Mouse (Mus musculus): ENCODE results near the gene Rpgrip1l. TPM values are rescaled to one million over a fixed set of nuclear protein-coding genes. Genes with fewer than 3 reads are reported as not detected.
A peak's percentile ranks its signal among the peaks of the same experiment; 100 is the strongest.

Rpgrip1l gene
- polyA plus RNA-seq, 1 experiment from 2014 or later = 15.4 TPM

- TF ChIP-seq CTCF (IDR thresholded peaks at IDR 0.05) = no peak
- in situ Hi-C loops (cut with MboI; ENCODE audit: low pct_unique_long_range_greater_than_20kb) = no loop called here
- ATAC-seq = no peak
- ChIA-PET POLR2A (no interaction called here), CTCF (interaction anchor here (0.8 to 1.3 kb wide), 4 partner anchors 16 to 1483 kb away, joined by 3 to 4 read pairs (median 3); no protein-coding TSS in a partner anchor)
- no peaks in the 10 kb centered on the region for H3K27me3 ChIP-seq
- DNase-seq (ENCODE audit: low read depth, low spot score) = no peak
Observed at GRCm38 (mm10) chr8:91273493-91273892, 39.6 kb downstream of the Rpgrip1l start.

- CTCF ChIA-PET = no interaction called here
- in situ Hi-C loops (cut with MboI; ENCODE audit: low pct_unique_long_range_greater_than_20kb) = no loop called here
- no peak for TF ChIP-seq CTCF (IDR thresholded peaks at IDR 0.05)
Observed at GRCm38 (mm10) chr8:91269374-91269958, 43.6 kb downstream of the Rpgrip1l start.

GRCm38 (mm10) chr8:91264564-91264963, 48.5 kb downstream of the Rpgrip1l start:
- no peak for TF ChIP-seq CTCF (IDR thresholded peaks at IDR 0.05)
- in situ Hi-C loops (cut with MboI; ENCODE audit: low pct_unique_long_range_greater_than_20kb) = no loop called here

More at GRCm38 (mm10) chr8:91269374-91269958, 43.6 kb downstream of the Rpgrip1l start:
- POLR2A ChIA-PET = no interaction called here
- ATAC-seq (no peak), DNase-seq (ENCODE audit: low read depth, low spot score) (no peak)
- H3K27me3 ChIP-seq = no peaks in the 10 kb centered on the region

GRCm38 (mm10) chr8:91263939-91264338, 49.1 kb downstream of the Rpgrip1l start:
- TF ChIP-seq CTCF (IDR thresholded peaks at IDR 0.05) = no peak
- no peaks in the 10 kb centered on the region for H3K27me3 ChIP-seq
- in situ Hi-C loops (cut with MboI; ENCODE audit: low pct_unique_long_range_greater_than_20kb) = no loop called here
- CTCF ChIA-PET = no interaction called here
- ATAC-seq (no peak), DNase-seq (ENCODE audit: low read depth, low spot score) (no peak)
- POLR2A ChIA-PET = no interaction called here

More at GRCm38 (mm10) chr8:91264564-91264963, 48.5 kb downstream of the Rpgrip1l start:
- no peak for DNase-seq (ENCODE audit: low read depth, low spot score)
- POLR2A ChIA-PET = no interaction called here
- no peaks in the 10 kb centered on the region for H3K27me3 ChIP-seq
- no peak for ATAC-seq
- CTCF ChIA-PET = no interaction called here

GRCm38 (mm10) chr8:91261598-91261997, 51.5 kb downstream of the Rpgrip1l start:
- ChIA-PET POLR2A (no interaction called here), CTCF (no interaction called here)
- in situ Hi-C loops (cut with MboI; ENCODE audit: low pct_unique_long_range_greater_than_20kb) = no loop called here
- H3K27me3 ChIP-seq = no peaks in the 10 kb centered on the region
- no peak for ATAC-seq
- peak; percentile 31 for TF ChIP-seq CTCF (IDR thresholded peaks at IDR 0.05)
- no peak for DNase-seq (ENCODE audit: low read depth, low spot score)

GRCm38 (mm10) chr8:91250966-91251365, 62.1 kb downstream of the Rpgrip1l start:
- ChIA-PET CTCF (no interaction called here), POLR2A (no interaction called here)
- in situ Hi-C loops (cut with MboI; ENCODE audit: low pct_unique_long_range_greater_than_20kb) = no loop called here
- no peak for ATAC-seq
- DNase-seq (ENCODE audit: low read depth, low spot score) = no peak
- H3K27me3 ChIP-seq = no peaks in the 10 kb centered on the region
- no peak for TF ChIP-seq CTCF (IDR thresholded peaks at IDR 0.05)

GRCm38 (mm10) chr8:91249758-91250466, 63.1 kb downstream of the Rpgrip1l start:
- in situ Hi-C loops (cut with MboI; ENCODE audit: low pct_unique_long_range_greater_than_20kb) = no loop called here
- no peak for DNase-seq (ENCODE audit: low read depth, low spot score)
- no peak for TF ChIP-seq CTCF (IDR thresholded peaks at IDR 0.05)
- no peak for ATAC-seq
- ChIA-PET CTCF (no interaction called here), POLR2A (no interaction called here)
- H3K27me3 ChIP-seq = no peaks in the 10 kb centered on the region

- in situ Hi-C loops (cut with MboI; ENCODE audit: low pct_unique_long_range_greater_than_20kb) = no loop called here
- no peaks in the 10 kb centered on the region for H3K27me3 ChIP-seq
- ChIA-PET CTCF (no interaction called here), POLR2A (no interaction called here)
- no peak for TF ChIP-seq CTCF (IDR thresholded peaks at IDR 0.05)
- ATAC-seq (no peak), DNase-seq (ENCODE audit: low read depth, low spot score) (no peak)
Observed at GRCm38 (mm10) chr8:91245821-91246454, 67.1 kb downstream of the Rpgrip1l start.

GRCm38 (mm10) chr8:91242721-91243120, 70.3 kb downstream of the Rpgrip1l start:
- H3K27me3 ChIP-seq = no peaks in the 10 kb centered on the region
- in situ Hi-C loops (cut with MboI; ENCODE audit: low pct_unique_long_range_greater_than_20kb) = no loop called here
- CTCF ChIA-PET = interaction anchor here (0.9 to 2.5 kb wide), 2 partner anchors 11 to 186 kb away, joined by 3 to 9 read pairs; no protein-coding TSS in a partner anchor
- DNase-seq (ENCODE audit: low read depth, low spot score) (no peak), ATAC-seq (no peak)
- TF ChIP-seq CTCF (IDR thresholded peaks at IDR 0.05) = no peak
- POLR2A ChIA-PET = no interaction called here

- POLR2A ChIA-PET = no interaction called here
- in situ Hi-C loops (cut with MboI; ENCODE audit: low pct_unique_long_range_greater_than_20kb) = no loop called here
- ATAC-seq = no peak
- no peaks in the 10 kb centered on the region for H3K27me3 ChIP-seq
- no peak for TF ChIP-seq CTCF (IDR thresholded peaks at IDR 0.05)
- CTCF ChIA-PET = interaction anchor here (0.9 to 2.5 kb wide), 2 partner anchors 10 to 185 kb away, joined by 3 to 9 read pairs; no protein-coding TSS in a partner anchor
- no peak for DNase-seq (ENCODE audit: low read depth, low spot score)
Observed at GRCm38 (mm10) chr8:91241873-91242519, 71.1 kb downstream of the Rpgrip1l start.

- ChIA-PET POLR2A (no interaction called here), CTCF (interaction anchor here (2.5 kb wide), 1 partner anchor 9 kb away, joined by 9 read pairs; no protein-coding TSS in a partner anchor)
- ATAC-seq (no peak), DNase-seq (ENCODE audit: low read depth, low spot score) (no peak)
- no peak for TF ChIP-seq CTCF (IDR thresholded peaks at IDR 0.05)
- in situ Hi-C loops (cut with MboI; ENCODE audit: low pct_unique_long_range_greater_than_20kb) = no loop called here
- H3K27me3 ChIP-seq = no peaks in the 10 kb centered on the region
Observed at GRCm38 (mm10) chr8:91241371-91241770, 71.7 kb downstream of the Rpgrip1l start.
